Mouse (Mus musculus) midbrain, embryonic 15.5 days (tissue): ENCODE measurements around the gene Rph3al. TPM values are rescaled to one million over a fixed set of nuclear protein-coding genes. Genes with fewer than 3 reads are reported as not detected.

ENCODE experiments used
- ATAC-seq: fragments of 200-750 bp; cut with Nextera tagmentation; replicated peaks from 2 replicates; pipeline ENCODE4 v1.8.0; 2017; ENCODE audit warnings: moderate TSS enrichment
- H3K27ac ChIP-seq: fragments of 300-500 bp; sonication (generic); 2 replicates; pipeline ENCODE4 v1.5.1; 2015; ENCODE audit warnings: mild to moderate bottlenecking, inconsistent platforms
- H3K27me3 ChIP-seq: fragments of 300-500 bp; sonication (generic); replicated peaks from 2 replicates; pipeline ENCODE4 v1.6.1; 2015; ENCODE audit warnings: inconsistent platforms
- H3K36me3 ChIP-seq: fragments of 300-500 bp; sonication (generic); replicated peaks from 2 replicates; pipeline ENCODE4 v1.6.1; 2015; ENCODE audit warnings: inconsistent platforms
- H3K4me1 ChIP-seq: fragments of 300-500 bp; sonication (generic); 2 replicates; pipeline ENCODE4 v1.6.1; 2015; ENCODE audit warnings: inconsistent platforms
- H3K4me2 ChIP-seq: fragments of 300-500 bp; sonication (generic); 2 replicates; pipeline ENCODE4 v1.6.1; 2015; ENCODE audit warnings: inconsistent platforms, mild to moderate bottlenecking, moderate library complexity
- H3K4me3 ChIP-seq: fragments of 300-500 bp; sonication (generic); 2 replicates; pipeline ENCODE4 v1.5.1; 2015; ENCODE audit warnings: mild to moderate bottlenecking, inconsistent platforms
- H3K9ac ChIP-seq: fragments of 300-500 bp; sonication (generic); 2 replicates; pipeline ENCODE4 v1.6.1; 2015; ENCODE audit warnings: mild to moderate bottlenecking, inconsistent platforms
- H3K9me3 ChIP-seq: fragments of 300-500 bp; sonication (generic); 2 replicates; pipeline ENCODE4 v1.6.1; 2016; ENCODE audit warnings: inconsistent platforms
- WGBS: fragments of 180-500 bp; shearing (Covaris S2); methylation state at CpG from one replicate; pipeline ENCODE4 v1.1.7; 2015; ENCODE audit warnings: mixed read lengths; 5-methylcytosine and 5-hydroxymethylcytosine counted together
- polyA plus RNA-seq: library from polyadenylated mRNA; unstranded; fragments of >200 nt; fragmentation: Nextera tagmentation; extraction: Ambion mirVana; gene quantifications from 2 replicates; pipeline ENCODE4 v1.2.1, GENCODE M21; 2015

Gene Rph3al
- polyA plus RNA-seq, 1 experiment from 2014 or later, result 3.2 TPM

- 44% methylated on average over 5 of the region's 5 CpGs for WGBS
Measured at GRCm38 (mm10) chr11:75947223-75947622, 9.0 kb upstream of the Rph3al start.

GRCm38 (mm10) chr11:75945805-75946450 is 7.7 kb upstream of the Rph3al start:
- Histone ChIP-seq H3K4me2 (no peak overlapping the region), H3K36me3 (no peaks in the 10 kb centered on the region), H3K4me3 (no peak overlapping the region), H3K27me3 (no peaks in the 10 kb centered on the region), H3K27ac (peak overlapping the region; percentile 77), H3K4me1 (peaks cover 24% of the 10 kb centered on the region), H3K9ac (no peak overlapping the region), H3K9me3 (no peaks in the 10 kb centered on the region)
- ATAC-seq, result peak; percentile 78
- 8% methylated on average over 9 of the region's 9 CpGs for WGBS

More at GRCm38 (mm10) chr11:75947223-75947622, 9.0 kb upstream of the Rph3al start:
- no peaks in the 10 kb centered on the region for H3K27me3 ChIP-seq
- no peak overlapping the region for H3K4me3 ChIP-seq
- H3K4me2 ChIP-seq, result no peak overlapping the region
- peaks cover 24% of the 10 kb centered on the region for H3K4me1 ChIP-seq
- no peak overlapping the region for H3K9ac ChIP-seq
- H3K9me3 ChIP-seq, result no peaks in the 10 kb centered on the region
- H3K27ac ChIP-seq, result peak overlapping the region; percentile 77
- H3K36me3 ChIP-seq, result no peaks in the 10 kb centered on the region
- ATAC-seq, result no peak

- H3K9ac ChIP-seq, result no peak overlapping the region
- H3K4me1 ChIP-seq, result peaks cover 7% of the 10 kb centered on the region
- no peak overlapping the region for H3K4me2 ChIP-seq
- no peak for ATAC-seq
- H3K36me3 ChIP-seq, result no peaks in the 10 kb centered on the region
- no peak overlapping the region for H3K27ac ChIP-seq
- no peaks in the 10 kb centered on the region for H3K27me3 ChIP-seq
- 49% methylated on average over 6 of the region's 6 CpGs for WGBS
- no peak overlapping the region for H3K4me3 ChIP-seq
- H3K9me3 ChIP-seq, result no peaks in the 10 kb centered on the region
Measured at GRCm38 (mm10) chr11:75937370-75937871, 808 bp downstream of the Rph3al start.

- Histone ChIP-seq H3K4me2 (no peak overlapping the region), H3K27me3 (no peaks in the 10 kb centered on the region), H3K4me1 (peaks cover 7% of the 10 kb centered on the region), H3K27ac (no peak overlapping the region), H3K4me3 (no peak overlapping the region), H3K9me3 (no peaks in the 10 kb centered on the region), H3K9ac (no peak overlapping the region), H3K36me3 (no peaks in the 10 kb centered on the region)
- ATAC-seq, result no peak
- 72% methylated on average over 7 of the region's 7 CpGs for WGBS
Measured at GRCm38 (mm10) chr11:75935819-75936430, 2.3 kb downstream of the Rph3al start.

- no peaks in the 10 kb centered on the region for H3K9me3 ChIP-seq
- no peak overlapping the region for H3K4me3 ChIP-seq
- no peaks in the 10 kb centered on the region for H3K27me3 ChIP-seq
- no peak overlapping the region for H3K9ac ChIP-seq
- no peak overlapping the region for H3K4me2 ChIP-seq
- H3K4me1 ChIP-seq, result peaks cover 7% of the 10 kb centered on the region
- H3K36me3 ChIP-seq, result no peaks in the 10 kb centered on the region
- no peak for ATAC-seq
- no peak overlapping the region for H3K27ac ChIP-seq
- 42% methylated on average over 6 of the region's 6 CpGs for WGBS
Measured at GRCm38 (mm10) chr11:75934425-75934824, 3.8 kb downstream of the Rph3al start.

- no peaks in the 10 kb centered on the region for H3K9me3 ChIP-seq
- H3K4me2 ChIP-seq, result no peak overlapping the region
- H3K9ac ChIP-seq, result no peak overlapping the region
Measured at GRCm38 (mm10) chr11:75933371-75933770, 4.9 kb downstream of the Rph3al start.

GRCm38 (mm10) chr11:75930911-75931678 is 7.1 kb downstream of the Rph3al start:
- no peaks in the 10 kb centered on the region for H3K9me3 ChIP-seq
- no peak overlapping the region for H3K9ac ChIP-seq
- no peak overlapping the region for H3K4me2 ChIP-seq
- H3K36me3 ChIP-seq, result no peaks in the 10 kb centered on the region
- no peaks in the 10 kb centered on the region for H3K27me3 ChIP-seq
- WGBS, result 63% methylated on average over 11 of the region's 11 CpGs
- H3K4me3 ChIP-seq, result no peak overlapping the region
- H3K27ac ChIP-seq, result no peak overlapping the region
- H3K4me1 ChIP-seq, result no peaks in the 10 kb centered on the region; the same call in 1 of the 2 replicates
- no peak for ATAC-seq

More at GRCm38 (mm10) chr11:75933371-75933770, 4.9 kb downstream of the Rph3al start:
- no peaks in the 10 kb centered on the region for H3K27me3 ChIP-seq
- ATAC-seq, result no peak
- 90% methylated on average over 5 of the region's 5 CpGs for WGBS
- peaks cover 7% of the 10 kb centered on the region for H3K4me1 ChIP-seq
- no peak overlapping the region for H3K27ac ChIP-seq
- no peaks in the 10 kb centered on the region for H3K36me3 ChIP-seq
- H3K4me3 ChIP-seq, result no peak overlapping the region

GRCm38 (mm10) chr11:75930208-75930607 is 8.0 kb downstream of the Rph3al start:
- no peak overlapping the region for H3K27ac ChIP-seq
- no peak overlapping the region for H3K4me3 ChIP-seq
- H3K27me3 ChIP-seq, result no peaks in the 10 kb centered on the region
- H3K36me3 ChIP-seq, result no peaks in the 10 kb centered on the region
- 78% methylated on average over 9 of the region's 9 CpGs for WGBS
- no peak overlapping the region for H3K9ac ChIP-seq
- no peaks in the 10 kb centered on the region; the same call in 1 of the 2 replicates for H3K4me1 ChIP-seq
- no peak overlapping the region for H3K4me2 ChIP-seq
- no peak for ATAC-seq
- H3K9me3 ChIP-seq, result no peaks in the 10 kb centered on the region

- no peak for ATAC-seq
- Histone ChIP-seq H3K9me3 (no peaks in the 10 kb centered on the region), H3K27ac (no peak overlapping the region), H3K27me3 (no peaks in the 10 kb centered on the region), H3K36me3 (no peaks in the 10 kb centered on the region), H3K4me2 (no peak overlapping the region), H3K9ac (no peak overlapping the region), H3K4me1 (no peaks in the 10 kb centered on the region; the same call in 1 of the 2 replicates), H3K4me3 (no peak overlapping the region)
- 86% methylated on average over 2 of the region's 2 CpGs for WGBS
Measured at GRCm38 (mm10) chr11:75927881-75928280, 10.3 kb downstream of the Rph3al start.

- Histone ChIP-seq H3K4me3 (no peak overlapping the region), H3K36me3 (no peaks in the 10 kb centered on the region), H3K9ac (no peak overlapping the region), H3K9me3 (no peaks in the 10 kb centered on the region), H3K4me1 (no peaks in the 10 kb centered on the region; the same call in 1 of the 2 replicates), H3K4me2 (no peak overlapping the region), H3K27me3 (no peaks in the 10 kb centered on the region), H3K27ac (no peak overlapping the region)
- 61% methylated on average over 13 of the region's 13 CpGs for WGBS
- ATAC-seq, result no peak
Measured at GRCm38 (mm10) chr11:75926431-75927312, 11.6 kb downstream of the Rph3al start.

GRCm38 (mm10) chr11:75925801-75926200 is 12.4 kb downstream of the Rph3al start:
- H3K9me3 ChIP-seq, result no peaks in the 10 kb centered on the region
- 76% methylated on average over 7 of the region's 7 CpGs for WGBS
- H3K27ac ChIP-seq, result no peak overlapping the region
- no peaks in the 10 kb centered on the region for H3K36me3 ChIP-seq
- no peak for ATAC-seq
- no peak overlapping the region for H3K4me2 ChIP-seq
- no peaks in the 10 kb centered on the region; the same call in 1 of the 2 replicates for H3K4me1 ChIP-seq
- H3K9ac ChIP-seq, result no peak overlapping the region
- H3K4me3 ChIP-seq, result no peak overlapping the region
- H3K27me3 ChIP-seq, result no peaks in the 10 kb centered on the region
